Mouse (Mus musculus) hindbrain, postnatal 0 days (tissue): ENCODE measurements at regions not wholly inside any gene's neighbourhood (a gene's known extent, or its start where the extent isn't known, plus 50 kb on each side); places are given as distances from the start of the nearest gene placed in this dataset.

ENCODE experiments used
- ATAC-seq: fragments of 200-750 bp; cut with Nextera tagmentation; 2 replicates; pipeline ENCODE4 v1.8.0; 2017; ENCODE audit warnings: mild to moderate bottlenecking, moderate TSS enrichment, moderate library complexity
- DNase-seq: peaks from one replicate; pipeline ENCODE4 v3.0.0-alpha.2; 2015; ENCODE audit warnings: low spot score
- H3K27ac ChIP-seq: fragments of 300-500 bp; sonication (generic); 2 replicates; pipeline ENCODE4 v1.5.1; 2014; ENCODE audit warnings: mild to moderate bottlenecking
- H3K27me3 ChIP-seq: fragments of 300-500 bp; sonication (generic); 2 replicates; pipeline ENCODE4 v1.6.1; 2014; ENCODE audit warnings: low read length, mixed read lengths; ENCODE audit not compliant: insufficient read depth
- H3K36me3 ChIP-seq: fragments of 300-500 bp; sonication (generic); 2 replicates; pipeline ENCODE4 v1.6.1; 2014; ENCODE audit warnings: low read length, mixed read lengths; ENCODE audit not compliant: insufficient read depth
- H3K4me1 ChIP-seq: fragments of 300-500 bp; sonication (generic); 2 replicates; pipeline ENCODE4 v1.6.1; 2014; ENCODE audit warnings: antibody characterized with exemption, low read length, mixed read lengths; ENCODE audit not compliant: insufficient read depth
- H3K4me2 ChIP-seq: fragments of 300-500 bp; sonication (generic); 2 replicates; pipeline ENCODE4 v1.6.1; 2014; ENCODE audit warnings: low read depth, mild to moderate bottlenecking, low read length, moderate library complexity, mixed read lengths
- H3K4me3 ChIP-seq: fragments of 300-500 bp; sonication (generic); 2 replicates; pipeline ENCODE4 v1.5.1; 2014; ENCODE audit warnings: low read length
- H3K9ac ChIP-seq: fragments of 300-500 bp; sonication (generic); replicated peaks from 2 replicates; pipeline ENCODE4 v1.6.1; 2014; ENCODE audit warnings: mild to moderate bottlenecking, low read length, moderate library complexity, mixed read lengths
- H3K9me3 ChIP-seq: fragments of 300-500 bp; sonication (generic); 2 replicates; pipeline ENCODE4 v1.6.1; 2016; ENCODE audit warnings: low read length, mixed read lengths
- CTCF ChIP-seq: IDR thresholded peaks from 2 replicates; pipeline ENCODE4 v1.5.1; 2016; ENCODE audit warnings: antibody characterized with exemption, control low read depth, low read depth
- WGBS: fragments of 180-500 bp; shearing (Covaris S2); extraction: QIAGEN DNeasy Blood & Tissue Kit; methylation state at CpG from one replicate; pipeline ENCODE4 v1.1.7; 2014; 5-methylcytosine and 5-hydroxymethylcytosine counted together

- Histone ChIP-seq H3K27me3 (peaks cover 77% of the 10 kb centered on the region), H3K27ac (no peak overlapping the region), H3K4me2 (no peak overlapping the region), H3K9ac (no peak overlapping the region), H3K4me1 (no peaks in the 10 kb centered on the region), H3K36me3 (no peaks in the 10 kb centered on the region), H3K4me3 (no peak overlapping the region), H3K9me3 (peaks cover 3% of the 10 kb centered on the region; the same call in 1 of the 2 replicates)
- TF ChIP-seq CTCF: no peak
- WGBS: 15% methylated on average over 2 of the region's 2 CpGs
- no peak for ATAC-seq
- DNase-seq: no peak
These were observed 54.3 kb upstream of the Htatip2 start for GRCm38 (mm10) chr7:49704635-49705034.

GRCm38 (mm10) chr7:49700734-49701133, 58.2 kb upstream of the Htatip2 start:
- Histone ChIP-seq H3K4me1 (no peaks in the 10 kb centered on the region), H3K27me3 (peaks cover 82% of the 10 kb centered on the region), H3K9me3 (no peaks in the 10 kb centered on the region), H3K4me2 (no peak overlapping the region), H3K36me3 (no peaks in the 10 kb centered on the region), H3K4me3 (no peak overlapping the region), H3K9ac (no peak overlapping the region), H3K27ac (no peak overlapping the region)
- no peak for TF ChIP-seq CTCF
- DNase-seq (no peak), ATAC-seq (no peak)
- 28% methylated on average over 8 of the region's 8 CpGs for WGBS

DNA sequence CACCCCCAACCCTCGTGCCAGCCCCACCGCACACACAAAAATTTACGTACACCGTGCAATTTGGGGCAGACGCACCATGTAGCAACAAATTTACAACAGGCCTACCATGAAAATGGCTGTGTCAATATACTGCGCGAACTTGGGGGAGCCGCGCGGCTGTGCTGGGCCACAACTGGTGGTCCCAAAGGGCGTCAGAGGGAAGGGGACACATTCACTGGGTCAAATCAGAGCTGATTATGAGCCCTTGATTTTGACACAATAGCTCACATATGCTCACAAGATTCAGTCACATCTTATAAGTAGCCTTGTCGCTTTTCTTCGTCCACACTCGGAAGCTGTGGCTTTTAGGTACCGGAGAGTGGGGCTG, 58.9 kb upstream of the Htatip2 start:
- Histone ChIP-seq H3K36me3 (no peaks in the 10 kb centered on the region), H3K27me3 (peaks cover 82% of the 10 kb centered on the region), H3K27ac (no peak overlapping the region), H3K9me3 (no peaks in the 10 kb centered on the region), H3K4me1 (no peaks in the 10 kb centered on the region), H3K4me2 (no peak overlapping the region), H3K9ac (no peak overlapping the region), H3K4me3 (no peak overlapping the region)
- 33% methylated on average over 15 of the region's 15 CpGs for WGBS
- no peak for TF ChIP-seq CTCF
- peak; percentile 21; the same call in 1 of the 2 replicates for ATAC-seq
- DNase-seq: no peak

DNA sequence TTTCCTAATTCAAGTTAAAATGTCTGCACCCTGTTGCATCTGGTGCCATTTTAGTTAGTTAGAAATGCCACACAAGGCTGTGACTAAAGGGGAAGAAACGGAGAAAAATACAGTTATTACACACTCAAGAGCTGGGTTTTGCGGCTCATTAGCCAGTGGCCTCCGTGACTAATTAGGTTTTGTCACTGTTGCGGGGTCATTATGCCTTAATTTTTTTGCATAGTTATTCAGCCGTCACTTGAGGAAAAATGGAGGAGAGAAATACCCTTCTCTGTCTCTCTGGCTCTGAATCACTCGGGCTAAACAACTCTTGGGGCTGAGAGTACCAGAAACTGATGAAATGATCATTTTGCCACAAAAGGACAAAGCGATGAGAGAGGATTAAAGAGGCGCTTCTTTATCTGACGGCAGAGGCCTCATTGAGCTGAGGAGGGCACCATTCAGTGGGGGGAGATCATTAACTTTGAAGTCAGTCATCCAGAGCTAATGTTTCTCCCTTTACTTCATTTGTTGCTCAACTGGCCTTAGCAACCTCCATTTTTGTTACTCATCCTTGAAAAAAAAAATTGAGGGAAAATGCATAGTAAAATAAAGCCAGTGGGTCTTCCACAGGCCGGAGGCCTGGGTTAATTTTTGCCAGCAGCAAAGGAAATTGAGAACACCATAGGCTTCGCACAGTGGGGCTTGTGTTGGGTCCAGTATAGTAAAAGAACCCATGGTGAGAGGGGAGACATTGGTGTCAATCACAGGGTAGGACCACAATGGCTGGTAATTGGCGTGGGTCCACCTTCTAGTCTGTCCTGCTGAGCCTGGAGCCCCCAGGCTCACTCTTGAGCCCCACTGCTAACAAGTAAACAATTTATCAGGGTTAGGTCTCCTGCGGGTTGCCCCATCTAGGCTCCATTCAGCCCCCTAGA, 59.5 kb upstream of the Htatip2 start:
- Histone ChIP-seq H3K27me3 (peaks cover 82% of the 10 kb centered on the region), H3K4me3 (no peak overlapping the region), H3K9ac (no peak overlapping the region), H3K4me1 (no peaks in the 10 kb centered on the region), H3K4me2 (no peak overlapping the region), H3K36me3 (no peaks in the 10 kb centered on the region), H3K27ac (no peak overlapping the region), H3K9me3 (no peaks in the 10 kb centered on the region)
- DNase-seq (peak; percentile 37), ATAC-seq (peak; percentile 75)
- no peak for TF ChIP-seq CTCF
- WGBS: 14% methylated on average over 13 of the region's 13 CpGs

GRCm38 (mm10) chr7:49696228-49696627, 59.6 kb upstream of the Dbx1 start:
- Histone ChIP-seq H3K4me3 (no peak overlapping the region), H3K4me2 (no peak overlapping the region), H3K4me1 (no peaks in the 10 kb centered on the region), H3K9me3 (no peaks in the 10 kb centered on the region), H3K27me3 (peaks cover 75% of the 10 kb centered on the region), H3K9ac (no peak overlapping the region), H3K36me3 (no peaks in the 10 kb centered on the region), H3K27ac (no peak overlapping the region)
- WGBS: 9% methylated on average over 6 of the region's 6 CpGs
- no peak for TF ChIP-seq CTCF
- ATAC-seq: no peak
- no peak for DNase-seq

- 38% methylated on average over 6 of the region's 6 CpGs for WGBS
- no peaks in the 10 kb centered on the region for H3K9me3 ChIP-seq
- H3K9ac ChIP-seq: no peak overlapping the region
- H3K4me3 ChIP-seq: no peak overlapping the region
- no peak overlapping the region for H3K27ac ChIP-seq
- no peaks in the 10 kb centered on the region for H3K36me3 ChIP-seq
- no peaks in the 10 kb centered on the region for H3K4me1 ChIP-seq
- H3K4me2 ChIP-seq: no peak overlapping the region
- ATAC-seq (no peak), DNase-seq (no peak)
- peaks cover 83% of the 10 kb centered on the region for H3K27me3 ChIP-seq
- TF ChIP-seq CTCF: no peak
These were observed 52.9 kb upstream of the Dbx1 start for GRCm38 (mm10) chr7:49689546-49689945.
